Mouse (Mus musculus): ENCODE results near the gene Dnal1. TPM values are rescaled to one million over a fixed set of nuclear protein-coding genes. Genes with fewer than 3 reads are reported as not detected.

The Dnal1 gene
- polyA plus RNA-seq, 1 experiment from 2014 or later = 7.8 TPM

DNA sequence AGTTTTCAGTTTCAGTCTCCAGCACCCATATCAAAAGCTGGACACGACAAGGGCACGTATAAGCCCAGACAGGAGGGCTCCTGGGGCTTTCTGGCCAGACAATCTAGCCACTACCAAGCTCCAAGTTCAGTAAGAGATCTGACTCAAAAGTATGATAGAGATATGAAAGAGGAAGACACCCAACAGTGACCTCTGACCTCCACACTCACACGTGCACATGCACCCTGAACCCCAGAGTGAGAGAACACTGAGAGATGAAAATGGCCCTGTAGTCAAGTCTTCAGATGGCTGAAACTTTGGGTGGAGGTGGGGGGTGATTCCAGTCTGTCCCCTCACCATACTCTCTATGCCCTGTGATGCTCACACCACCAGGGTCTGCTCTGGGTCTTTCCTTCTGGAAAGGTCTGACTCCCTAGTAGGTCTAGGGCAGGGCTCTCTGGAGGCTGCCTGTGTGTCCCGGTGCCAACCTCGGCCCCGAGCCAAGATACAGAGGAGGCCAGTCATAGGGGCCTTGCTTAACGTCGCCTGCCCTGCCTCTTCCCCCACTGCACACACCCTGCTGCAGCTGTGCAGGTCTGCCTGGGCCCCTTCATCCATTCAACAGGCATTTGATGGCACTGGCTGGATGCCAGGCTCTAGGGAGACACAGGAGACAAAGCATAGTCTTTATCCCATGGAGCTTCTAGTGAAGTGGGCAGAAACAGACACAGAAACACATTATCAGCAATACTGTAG is 66.7 kb downstream of the Dnal1 start:
- H3K4me1 ChIP-seq (replicated peaks) = peaks cover 50% of the 10 kb centered on the region
- no peaks in the 10 kb centered on the region for H3K27me3 ChIP-seq
- H3K36me3 ChIP-seq = no peaks in the 10 kb centered on the region
- no peak overlapping the region for H3K4me3 ChIP-seq
- 0 out of 2 replicates have a peak overlapping the region, but pooled peaks have one; percentile 2 for H3K4me2 ChIP-seq
- no peaks in the 10 kb centered on the region for H3K9me3 ChIP-seq
- peak overlapping the region; percentile 41 for H3K27ac ChIP-seq (replicated peaks)
- peak; percentile 77 for ATAC-seq (ENCODE audit: low FRiP score, low read depth)
- no peak overlapping the region for H3K9ac ChIP-seq
- 48% methylated on average over 8 of the region's 8 CpGs for WGBS

DNA sequence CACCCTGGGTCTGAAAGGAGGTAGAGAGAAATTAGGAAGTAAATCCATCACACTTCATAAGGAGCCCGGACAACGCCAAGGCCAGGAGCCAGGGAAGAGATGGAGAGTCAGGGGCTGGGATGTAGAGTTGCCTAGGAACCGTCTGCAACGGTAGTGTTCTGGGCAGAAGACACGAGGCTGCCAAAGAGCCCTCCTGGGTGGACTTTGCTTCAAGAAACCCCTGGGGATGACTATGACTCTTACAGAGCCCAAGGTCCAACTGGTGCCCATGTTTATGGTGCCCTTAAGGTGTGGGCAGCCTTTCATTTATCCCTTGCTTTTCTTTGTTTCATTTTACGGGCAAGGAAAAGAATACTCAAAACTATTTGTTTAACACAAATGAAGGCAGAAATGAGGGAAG is 67.8 kb downstream of the Dnal1 start:
- ATAC-seq (ENCODE audit: low FRiP score, low read depth) = no peak
- Histone ChIP-seq H3K4me3 (no peak overlapping the region), H3K4me2 (peak overlapping the region; percentile 2; the same call in 1 of the 2 replicates), H3K9ac (no peak overlapping the region), H3K9me3 (no peaks in the 10 kb centered on the region), H3K27me3 (no peaks in the 10 kb centered on the region), H3K4me1 (replicated peaks) (peaks cover 48% of the 10 kb centered on the region), H3K27ac (replicated peaks) (peak overlapping the region; percentile 41), H3K36me3 (no peaks in the 10 kb centered on the region)
- 38% methylated on average over 6 of the region's 6 CpGs for WGBS

DNA sequence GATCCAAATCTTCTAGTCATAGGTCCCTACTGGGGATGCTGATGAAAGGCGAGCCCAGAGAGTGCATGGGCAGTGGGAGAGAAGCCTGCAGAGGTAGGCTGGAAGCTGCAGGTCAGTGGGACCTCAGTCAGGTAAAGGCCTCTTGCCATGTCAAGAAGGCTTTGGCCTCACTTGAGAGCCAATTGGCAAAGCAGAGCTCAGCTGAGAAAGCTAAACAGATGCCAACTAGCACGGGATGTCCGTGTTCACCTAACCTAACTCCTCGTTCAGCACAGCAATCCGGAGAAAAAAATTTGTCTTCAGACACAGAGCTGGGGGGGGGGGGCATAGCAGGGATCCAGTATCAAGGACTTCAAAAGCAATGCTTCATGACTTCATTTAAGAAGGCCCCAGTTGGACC is 70.8 kb downstream of the Dnal1 start:
- ATAC-seq (ENCODE audit: low FRiP score, low read depth) = no peak
- Histone ChIP-seq H3K36me3 (no peaks in the 10 kb centered on the region), H3K27me3 (no peaks in the 10 kb centered on the region), H3K27ac (replicated peaks) (no peak overlapping the region), H3K4me3 (no peak overlapping the region), H3K9me3 (no peaks in the 10 kb centered on the region), H3K4me1 (replicated peaks) (peaks cover 63% of the 10 kb centered on the region), H3K4me2 (no peak overlapping the region), H3K9ac (no peak overlapping the region)
- 89% methylated on average over 5 of the region's 5 CpGs for WGBS

DNA sequence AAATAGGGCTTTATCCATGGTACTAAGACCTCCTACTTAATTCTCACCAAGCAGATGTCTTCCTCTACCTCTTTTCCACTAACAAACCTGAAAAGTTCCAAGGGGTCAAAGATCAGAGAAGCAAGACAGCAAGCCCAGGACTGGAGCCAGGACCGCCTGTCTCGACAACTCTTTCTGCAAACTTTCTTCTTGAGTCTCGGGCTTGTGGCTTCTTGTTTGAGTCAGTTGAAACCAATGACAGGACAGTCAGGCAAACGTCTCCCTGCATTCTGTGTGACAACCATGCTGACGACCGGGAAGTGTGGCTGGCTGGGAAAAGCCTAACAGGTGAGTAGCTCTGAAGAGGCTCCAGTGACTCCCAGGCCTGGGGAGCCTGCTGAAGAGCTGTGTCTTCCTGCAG is 71.4 kb downstream of the Dnal1 start:
- no peaks in the 10 kb centered on the region for H3K36me3 ChIP-seq
- ATAC-seq (ENCODE audit: low FRiP score, low read depth) = no peak
- WGBS = 72% methylated on average over 6 of the region's 6 CpGs
- H3K27me3 ChIP-seq = no peaks in the 10 kb centered on the region
- H3K9me3 ChIP-seq = no peaks in the 10 kb centered on the region
- H3K27ac ChIP-seq (replicated peaks) = no peak overlapping the region
- H3K4me2 ChIP-seq = no peak overlapping the region
- H3K4me3 ChIP-seq = no peak overlapping the region
- peaks cover 63% of the 10 kb centered on the region for H3K4me1 ChIP-seq (replicated peaks)
- no peak overlapping the region for H3K9ac ChIP-seq

DNA sequence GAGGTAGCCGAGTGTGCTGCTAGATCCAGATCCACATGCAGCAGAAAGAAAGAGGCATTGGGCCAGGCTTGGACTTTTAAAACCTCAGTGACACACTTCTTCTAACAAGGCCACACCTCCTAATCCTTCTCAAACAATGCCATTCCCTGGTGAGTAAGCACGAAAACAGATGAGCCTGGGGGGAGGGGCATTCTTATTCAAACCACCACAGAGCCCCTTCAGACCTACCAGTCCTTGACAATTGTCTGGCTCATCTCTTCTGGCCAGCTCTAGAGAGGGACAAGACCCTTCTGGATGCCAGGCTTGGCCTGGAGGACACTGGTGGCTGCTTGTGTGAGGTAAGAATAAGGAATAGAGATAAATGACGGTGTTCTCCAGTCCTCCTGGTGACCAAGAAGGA is 72.4 kb downstream of the Dnal1 start:
- Histone ChIP-seq H3K9ac (no peak overlapping the region), H3K27me3 (no peaks in the 10 kb centered on the region), H3K4me3 (no peak overlapping the region), H3K4me2 (no peak overlapping the region), H3K27ac (replicated peaks) (peak overlapping the region; percentile 46), H3K36me3 (no peaks in the 10 kb centered on the region), H3K4me1 (replicated peaks) (peaks cover 63% of the 10 kb centered on the region), H3K9me3 (no peaks in the 10 kb centered on the region)
- no peak for ATAC-seq (ENCODE audit: low FRiP score, low read depth)
- WGBS = 60% methylated on average over 3 of the region's 3 CpGs

DNA sequence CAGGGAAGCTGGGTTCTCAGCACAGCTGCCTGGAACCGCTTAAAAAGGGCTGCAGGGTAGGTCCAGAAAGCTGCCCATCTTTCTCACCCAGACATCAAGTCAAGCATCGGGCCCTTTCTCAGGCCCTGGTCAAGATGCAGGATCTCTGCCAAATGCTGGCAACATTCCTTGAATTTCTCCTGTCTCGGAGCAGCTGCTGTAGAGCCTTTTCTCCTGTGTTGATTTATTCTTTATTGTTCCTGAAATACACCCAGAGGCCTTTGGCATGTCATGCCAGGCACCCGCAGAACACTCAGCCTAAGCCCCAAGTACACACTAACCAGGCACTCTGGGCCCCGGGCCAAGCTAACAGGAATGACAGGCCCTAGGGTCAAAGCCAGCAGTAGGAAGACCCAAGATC is 72.8 kb downstream of the Dnal1 start:
- Histone ChIP-seq H3K27me3 (no peaks in the 10 kb centered on the region), H3K36me3 (no peaks in the 10 kb centered on the region), H3K4me2 (no peak overlapping the region), H3K4me1 (replicated peaks) (peaks cover 63% of the 10 kb centered on the region), H3K9ac (no peak overlapping the region), H3K9me3 (no peaks in the 10 kb centered on the region), H3K4me3 (no peak overlapping the region), H3K27ac (replicated peaks) (peak overlapping the region; percentile 46)
- ATAC-seq (ENCODE audit: low FRiP score, low read depth) = peak; percentile 47; the same call in 1 of the 2 replicates
- 46% methylated on average over 5 of the region's 5 CpGs for WGBS

DNA sequence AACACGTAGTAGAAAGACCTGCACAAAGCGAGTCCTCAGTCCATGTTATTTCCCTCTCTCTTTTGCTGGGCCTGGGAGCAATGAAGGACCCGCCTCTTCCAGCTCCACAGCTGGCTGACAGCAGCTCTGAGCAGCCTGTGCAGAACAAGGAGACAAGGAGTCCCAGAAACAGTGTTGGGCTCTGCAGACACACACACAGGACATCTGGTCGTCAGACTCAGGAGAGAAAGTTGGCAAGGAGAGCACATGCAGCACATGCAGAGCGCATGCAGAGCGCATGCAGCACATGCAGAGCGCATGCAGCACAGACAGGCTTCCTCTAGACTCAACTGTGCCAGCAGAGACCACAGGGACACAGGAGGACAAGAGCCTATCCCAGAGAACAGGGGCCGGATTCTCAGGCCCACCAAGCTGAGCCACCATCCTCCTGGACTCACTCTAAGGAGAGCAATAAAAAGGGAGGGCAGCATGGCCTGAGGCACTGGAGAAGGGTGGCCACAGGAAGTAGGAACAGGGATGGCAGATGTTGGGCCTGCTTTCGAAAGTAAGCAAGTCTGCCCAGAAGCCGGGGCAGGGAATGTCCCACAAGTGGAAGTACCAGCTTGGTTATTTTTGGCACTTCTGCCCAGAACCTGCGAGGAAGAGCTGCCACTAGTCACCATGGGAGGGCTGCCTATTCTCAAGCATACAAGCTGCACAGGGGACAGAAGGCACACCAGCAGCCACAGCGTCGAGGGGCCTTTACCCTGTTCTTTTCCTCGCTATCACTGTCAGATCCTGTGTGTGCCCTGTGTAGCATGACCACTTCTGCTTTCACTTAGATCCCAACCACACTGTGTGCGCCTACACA is 73.8 kb downstream of the Dnal1 start:
- Histone ChIP-seq H3K4me2 (no peak overlapping the region), H3K9me3 (no peaks in the 10 kb centered on the region), H3K4me3 (no peak overlapping the region), H3K36me3 (no peaks in the 10 kb centered on the region), H3K4me1 (replicated peaks) (peaks cover 68% of the 10 kb centered on the region), H3K9ac (no peak overlapping the region), H3K27ac (replicated peaks) (peak overlapping the region; percentile 47; the same call in 1 of the 2 replicates), H3K27me3 (no peaks in the 10 kb centered on the region)
- WGBS = 64% methylated on average over 15 of the region's 15 CpGs
- ATAC-seq (ENCODE audit: low FRiP score, low read depth) = no peak

DNA sequence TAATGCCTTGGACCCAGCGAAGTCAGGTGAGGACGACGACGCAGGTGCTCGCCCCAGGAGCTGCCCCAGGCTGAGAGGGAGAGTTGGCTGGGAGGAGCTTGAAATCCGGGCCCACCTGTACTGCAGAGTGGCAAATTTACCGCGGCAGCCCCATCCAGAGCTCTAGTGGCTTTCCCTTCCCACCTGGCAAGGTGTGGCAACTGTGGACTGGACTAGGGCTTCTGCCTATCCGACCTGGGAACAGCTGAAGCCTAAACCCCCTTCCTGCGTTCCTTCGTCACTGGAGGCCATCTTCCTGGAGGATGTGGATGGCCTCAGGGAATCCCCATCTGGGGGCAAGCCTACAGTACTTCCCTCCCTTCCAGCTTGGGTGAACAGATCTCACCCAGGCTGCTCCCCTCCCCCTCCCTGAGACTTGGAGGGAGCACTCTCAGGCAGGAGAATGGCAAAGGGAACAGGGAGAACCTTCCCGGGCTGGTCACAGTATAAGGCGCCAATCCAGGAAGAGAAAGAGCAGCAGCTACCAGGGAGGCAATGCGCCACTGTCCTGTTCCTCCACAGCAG is 74.8 kb downstream of the Dnal1 start:
- no peaks in the 10 kb centered on the region for H3K9me3 ChIP-seq
- no peak overlapping the region for H3K4me2 ChIP-seq
- H3K36me3 ChIP-seq = no peaks in the 10 kb centered on the region
- no peak overlapping the region for H3K4me3 ChIP-seq
- ATAC-seq (ENCODE audit: low FRiP score, low read depth) = no peak
- H3K27me3 ChIP-seq = no peaks in the 10 kb centered on the region
- WGBS = 71% methylated on average over 14 of the region's 14 CpGs
- no peak overlapping the region for H3K9ac ChIP-seq
- H3K27ac ChIP-seq (replicated peaks) = no peak overlapping the region
- peaks cover 68% of the 10 kb centered on the region for H3K4me1 ChIP-seq (replicated peaks)

DNA sequence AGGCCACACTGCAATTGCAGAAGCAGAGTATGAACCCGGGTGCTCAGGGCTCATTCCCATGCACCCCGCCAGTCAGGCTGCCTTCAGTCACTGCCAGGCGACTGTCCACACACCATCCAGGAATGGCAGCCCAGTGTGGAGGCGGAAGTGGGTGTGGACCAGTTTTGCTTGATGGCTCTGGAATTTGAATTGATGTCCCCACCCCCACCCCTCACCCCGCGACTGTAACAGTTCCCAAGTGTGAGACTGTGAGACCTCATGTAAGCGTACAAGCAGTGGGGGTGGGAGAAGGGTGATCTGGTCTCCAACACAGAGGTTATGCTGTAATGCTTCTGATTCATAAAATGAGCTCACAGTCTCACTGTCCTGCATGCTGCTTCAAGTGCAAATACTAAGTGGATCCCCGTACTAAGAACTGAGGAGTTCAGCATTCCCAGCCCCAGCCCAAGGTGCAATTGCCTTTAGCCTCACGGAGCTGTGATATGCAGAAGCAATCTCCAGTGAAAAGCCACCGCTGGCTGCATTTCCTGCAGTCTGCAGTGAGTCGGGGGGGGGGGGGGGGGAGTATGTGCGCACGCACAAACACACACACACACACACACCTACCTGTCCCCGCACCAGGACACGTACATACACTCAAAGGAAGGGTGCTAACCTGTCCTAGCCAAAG is 76.1 kb downstream of the Dnal1 start:
- Histone ChIP-seq H3K27ac (replicated peaks) (no peak overlapping the region), H3K4me3 (no peak overlapping the region), H3K9ac (0 out of 2 replicates have a peak overlapping the region, but pooled peaks have one; percentile 11), H3K36me3 (no peaks in the 10 kb centered on the region), H3K4me2 (peak overlapping the region; percentile 88), H3K4me1 (replicated peaks) (peaks cover 79% of the 10 kb centered on the region), H3K9me3 (no peaks in the 10 kb centered on the region), H3K27me3 (no peaks in the 10 kb centered on the region)
- WGBS = 40% methylated on average over 14 of the region's 15 CpGs
- no peak for ATAC-seq (ENCODE audit: low FRiP score, low read depth)

DNA sequence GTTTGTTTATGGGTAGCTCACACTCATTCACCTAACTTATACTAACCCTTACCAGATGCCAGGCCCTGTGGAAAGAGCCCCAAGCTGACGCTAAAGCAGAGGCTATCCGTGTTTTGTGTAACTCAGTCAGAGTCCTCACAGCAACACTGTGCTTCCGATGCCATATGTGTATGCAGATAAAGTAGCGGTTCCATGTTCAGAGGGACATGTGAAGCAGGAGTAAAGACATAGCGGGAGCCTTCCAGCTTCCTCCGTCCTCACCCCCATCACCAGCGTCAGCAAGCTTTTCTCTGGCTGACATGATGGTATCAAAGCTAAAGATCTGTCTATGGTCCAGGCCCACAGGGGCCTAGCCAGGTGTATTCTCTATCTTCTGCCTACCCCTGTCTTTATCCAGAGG is 77.0 kb downstream of the Dnal1 start:
- 58% methylated on average over 7 of the region's 7 CpGs for WGBS
- H3K4me3 ChIP-seq = no peak overlapping the region

DNA sequence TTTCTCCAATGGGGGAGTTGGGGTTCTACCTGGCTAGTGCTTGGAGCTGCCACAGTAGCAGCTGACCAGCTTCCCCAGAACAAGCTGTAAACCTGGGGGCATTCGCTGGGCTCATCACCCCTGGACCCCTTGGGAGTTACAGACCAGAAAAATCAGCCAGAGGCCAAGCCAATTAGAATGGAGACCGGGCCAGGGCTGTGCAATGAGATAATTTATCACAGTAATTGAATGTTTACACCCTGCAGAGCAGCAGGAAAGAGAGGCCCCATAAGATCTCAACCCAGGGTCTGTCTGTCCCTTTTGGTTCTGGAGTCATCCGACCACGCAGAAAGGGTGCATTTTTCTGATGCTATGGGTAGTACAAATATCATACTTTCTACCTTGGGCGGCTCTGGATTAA is 77.6 kb downstream of the Dnal1 start:
- Histone ChIP-seq H3K4me2 (peak overlapping the region; percentile 88), H3K36me3 (no peaks in the 10 kb centered on the region), H3K4me3 (peak overlapping the region; percentile 86), H3K27ac (replicated peaks) (no peak overlapping the region), H3K9me3 (no peaks in the 10 kb centered on the region), H3K27me3 (no peaks in the 10 kb centered on the region), H3K4me1 (replicated peaks) (peaks cover 75% of the 10 kb centered on the region), H3K9ac (peak overlapping the region; percentile 85)
- WGBS = 16% methylated on average over 5 of the region's 5 CpGs
- no peak for ATAC-seq (ENCODE audit: low FRiP score, low read depth)

More for the DNA sequence above, 77.0 kb downstream of the Dnal1 start:
- Histone ChIP-seq H3K9me3 (no peaks in the 10 kb centered on the region), H3K36me3 (no peaks in the 10 kb centered on the region), H3K4me1 (replicated peaks) (peaks cover 81% of the 10 kb centered on the region), H3K9ac (peak overlapping the region; percentile 85; the same call in 1 of the 2 replicates), H3K4me2 (peak overlapping the region; percentile 88), H3K27ac (replicated peaks) (no peak overlapping the region), H3K27me3 (no peaks in the 10 kb centered on the region)
- ATAC-seq (ENCODE audit: low FRiP score, low read depth) = no peak
